In the genomic region with DNA sequence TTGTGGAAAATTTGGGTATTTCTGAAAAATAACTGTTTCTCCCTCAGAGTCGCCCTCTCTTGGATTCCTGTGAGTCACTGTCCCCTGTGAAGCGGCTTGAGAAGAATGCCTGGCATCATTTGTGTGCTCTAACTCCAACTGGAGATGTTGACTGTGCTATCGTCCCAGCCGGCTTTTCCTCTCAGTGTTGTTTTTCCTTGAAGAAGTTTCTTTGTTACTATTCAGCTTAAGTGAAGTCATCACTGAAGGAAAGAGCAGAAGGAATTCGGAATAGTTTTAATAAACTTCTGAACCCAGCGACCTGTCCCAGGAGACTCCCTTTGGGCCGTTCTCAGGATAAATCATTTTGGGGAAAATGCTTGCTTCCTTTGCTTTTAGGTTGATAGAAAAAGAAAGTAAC, we compare ENCODE assay signal across 13 mouse cellular contexts. TPM values are rescaled to one million over a fixed set of nuclear protein-coding genes. Genes with fewer than 3 reads are reported as not detected.
A peak's percentile ranks its signal among the peaks of the same experiment; 100 is the strongest.
DNase-seq lines count a peak whose midpoint lies in the region; ATAC-seq and TF ChIP-seq lines count a peak whose summit lies in the region.
"Had no signal": no experiment of that assay in that cellular context is flagged by ENCODE, and none has a peak within 500 bp of the region (broad histone marks: within the 10 kb centered on the region; RNA-seq: fewer than 3 reads in every experiment).

No protein-coding gene starts in this region.

- intact Hi-C loops in left cerebral cortex, adult 2 months (cut with DNase I), result no loop called here
- intact Hi-C loops in heart, postnatal 14 days (cut with DNase I), result no loop called here

- ATAC-seq in activated CD4-positive, CD25-positive, alpha-beta regulatory T cell, adult 4 months, result no peak
- ATAC-seq: forebrain, embryonic 15.5 days; hindbrain, postnatal 0 days had no signal

- peak; percentile 49 for DNase-seq in adrenal gland, adult 2 months
- DNase-seq in adrenal gland, postnatal 25 days, result no peak
- DNase-seq in left cerebral cortex, adult 2 months (ENCODE audit: extremely low spot score in 1 of 2, low spot score in 2 of 2), result no peak
- DNase-seq in left cerebral cortex, adult 8-10 months (ENCODE audit: low spot score in 2 of 2), result no peak
- peak; percentile 19 to 54 for DNase-seq in heart, postnatal 14 days
- DNase-seq in mesoderm, embryonic 11.5 days (ENCODE audit: low read depth, low spot score), result peak; percentile 18
- no peak for DNase-seq in cerebellum, adult 9-10 months
- DNase-seq: cerebellum, postnatal 36 days had no signal

- H3K4me3 ChIP-seq in left cerebral cortex, adult 2 months, result no peak overlapping the region
- H3K4me3 ChIP-seq: forebrain, embryonic 15.5 days; midbrain, embryonic 12.5 days had no signal

- TF ChIP-seq CTCF in left cerebral cortex, adult 2 months (IDR thresholded peaks at IDR 0.05), result peak; percentile 10

- H3K27ac ChIP-seq in left cerebral cortex, adult 2 months, result no peak overlapping the region
- H3K27ac ChIP-seq: forebrain, embryonic 15.5 days; hindbrain, postnatal 0 days; liver, embryonic 14.5 days; midbrain, embryonic 12.5 days had no signal

RNA-seq across cellular contexts. Expression of a gene that starts 44.2 kb away (rescaled TPM):
- total RNA-seq in adrenal gland, adult 2 months (2021), result 10 to 100 TPM; 20.6 to 25.6 TPM
- polyA plus RNA-seq in adrenal gland, adult 2 months (2012; rRNA removed), result 6.3 TPM in 2 replicates
- total RNA-seq in adrenal gland, postnatal 25 days (2021), result 28.6 and 32.1 TPM in 2 replicates
- 10 to 100 TPM; 35.9 to 37.9 TPM for total RNA-seq in left cerebral cortex, adult 2 months (2021)
- 10 to 100 TPM; 23.4 to 31.5 (median 29.7) TPM for total RNA-seq in left cerebral cortex, adult 8-10 months (2022)
- total RNA-seq in heart, postnatal 14 days (2021), result 10 to 100 TPM; 14.5 to 15.6 TPM
- polyA plus RNA-seq in activated CD4-positive, CD25-positive, alpha-beta regulatory T cell, adult 4 months (2017; shearing (Covaris generic)), result 10 to 100 TPM; 12.4 to 14.0 TPM

Comparison
In these comparisons a context has a peak if more than half of its experiments do, and no peak if none do; other contexts are left out.
1. DNase-seq: peak in adrenal gland, adult 2 months (single experiment), heart, postnatal 14 days (2 of 2) and mesoderm, embryonic 11.5 days (single experiment); none in adrenal gland, postnatal 25 days (single experiment), left cerebral cortex, adult 2 months (0 of 2), left cerebral cortex, adult 8-10 months (0 of 2) and cerebellum, adult 9-10 months (single experiment).